Mouse (Mus musculus) liver, adult 2 months (tissue): ENCODE data around the gene Wdr6.

Source experiments
- CTCF ChIP-seq: fragments of 200-500 bp; IDR thresholded peaks from 2 replicates; pipeline ENCODE4 v1.5.1; 2011; ENCODE audit warnings: low read depth, low read length, control low read depth
- POLR2A ChIP-seq: fragments of 200-500 bp; IDR thresholded peaks from 2 replicates; pipeline ENCODE4 v1.6.1; 2011; ENCODE audit warnings: low read length, control low read depth; ENCODE audit not compliant: insufficient read depth; ENCODE audit errors: extremely low read depth

- TF ChIP-seq POLR2A (0 out of 2 replicates have a peak, but pooled peaks have one; percentile 37), CTCF (no peak)
Observed at GRCm38 (mm10) chr9:108569381-108570206, 8.9 kb downstream of the Wdr6 start, which contains the start of gene Dalrd3.
